Mouse (Mus musculus) liver, postnatal 0 days (tissue): ENCODE results near the gene Cyp2d10.

Source experiments
- CTCF ChIP-seq: sonication (generic); IDR thresholded peaks from 2 replicates; pipeline ENCODE4 v1.5.1; 2016; ENCODE audit warnings: antibody characterized with exemption, low read depth
- EP300 ChIP-seq: IDR thresholded peaks from 2 replicates; pipeline ENCODE4 v1.6.1; 2016; ENCODE audit warnings: antibody characterized with exemption, low read depth, mild to moderate bottlenecking

GRCm38 (mm10) chr15:82423471-82423870 lies 16.5 kb upstream of the Cyp2d10 start:
- no peak for TF ChIP-seq CTCF
- no peak for TF ChIP-seq EP300
